Mouse (Mus musculus) left cerebral cortex, adult 9 months (tissue): ENCODE data around the gene Hist2h2aa2.
A peak's percentile ranks its signal among the peaks of the same experiment; 100 is the strongest.
"Not testable (repeated sequence)": the region's sequence is repeated elsewhere in the genome, so short reads cannot be mapped to it uniquely, and the experiment has no call there.

Experiments used
- DNase-seq, 2 experiments: peaks; one replicate each; pipeline ENCODE4 v3.0.0; 2022; ENCODE audit warnings: low spot score in 2 of 2

The Hist2h2aa2 gene

GRCm38 (mm10) chr3:96239949-96240798, at the start of gene Hist2h2aa2:
Gene Hist2h2aa2 (minus strand): TSS chr3:96240276.
- DNase-seq: peak; percentile 89 to 98

DNA sequence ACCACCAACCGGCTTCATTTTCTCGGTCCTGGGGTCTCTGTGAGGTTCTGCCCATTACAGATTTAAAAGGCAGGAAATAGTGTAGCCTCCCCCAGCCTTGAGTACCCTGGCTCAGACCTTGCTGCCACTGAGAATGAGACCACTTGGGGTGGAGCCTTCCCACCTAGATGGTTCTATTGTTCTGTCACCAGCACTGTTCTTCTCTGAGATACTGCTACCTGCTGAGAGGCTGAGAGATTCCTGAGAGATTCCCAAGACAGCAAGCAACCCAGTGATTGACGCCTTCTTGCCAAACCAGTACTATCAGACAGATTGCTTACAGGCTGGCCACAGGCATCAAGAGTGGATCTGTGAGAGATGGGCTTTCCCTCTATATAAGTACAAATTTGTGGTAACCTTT, 49.1 kb upstream of the Hist2h2aa2 start:
- no peak for DNase-seq

GRCm38 (mm10) chr3:96287334-96287733, 47.3 kb upstream of the Hist2h2aa2 start:
- DNase-seq: not testable (repeated sequence)

- peak in 1 of 2 experiments; percentile 60 for DNase-seq
Measured at GRCm38 (mm10) chr3:96284457-96284856, 44.4 kb upstream of the Hist2h2aa2 start.

DNA sequence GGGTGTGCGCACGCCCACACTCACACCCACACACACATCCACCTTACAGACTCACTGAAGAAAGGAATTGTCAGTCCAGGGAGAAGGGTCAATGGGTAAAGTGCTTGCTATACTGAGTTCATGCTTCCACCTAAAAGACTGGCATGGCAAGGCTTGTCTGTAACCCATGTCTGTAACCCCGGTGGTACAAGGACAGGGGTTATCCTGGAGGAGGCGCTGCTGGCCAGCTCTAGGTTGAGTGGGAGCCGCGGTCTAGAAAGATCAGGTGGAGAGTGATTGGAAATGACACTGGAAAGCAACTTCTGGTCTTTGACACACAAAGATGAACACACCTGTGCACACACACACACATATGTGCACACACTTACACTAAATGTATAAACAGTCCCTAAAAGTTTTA, 40.6 kb upstream of the Hist2h2aa2 start:
- no peak for DNase-seq

GRCm38 (mm10) chr3:96277800-96278624, 37.9 kb upstream of the Hist2h2aa2 start:
- DNase-seq: peak; percentile 90 to 93

DNA sequence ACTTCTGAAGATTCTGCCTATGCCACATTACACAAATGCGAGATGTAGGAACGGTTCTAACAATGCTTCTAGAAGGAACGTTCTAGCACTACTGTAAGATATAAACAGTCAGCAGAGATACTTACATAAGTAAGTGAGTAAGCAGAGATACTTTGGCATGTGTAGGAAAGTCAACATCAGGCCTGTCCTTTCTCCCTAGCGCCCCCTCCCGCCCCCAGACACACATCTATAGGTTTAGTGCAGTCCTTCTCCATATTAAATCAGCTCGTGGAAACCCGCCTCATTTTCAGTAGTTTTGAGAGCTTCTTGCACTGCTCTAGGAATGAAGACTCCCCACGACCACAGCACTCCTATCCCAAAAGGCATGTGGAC, 37.3 kb upstream of the Hist2h2aa2 start:
- peak in 1 of 2 experiments; percentile 61 for DNase-seq

GRCm38 (mm10) chr3:96273591-96274465, 33.8 kb upstream of the Hist2h2aa2 start:
- no peak for DNase-seq

- peak; percentile 95 to 97 for DNase-seq
Measured at GRCm38 (mm10) chr3:96269511-96270474, 29.7 kb upstream of the Hist2h2aa2 start, which contains the start of gene Hist2h2bb. Gene Hist2h2bb (plus strand): TSS chr3:96269752.

DNA sequence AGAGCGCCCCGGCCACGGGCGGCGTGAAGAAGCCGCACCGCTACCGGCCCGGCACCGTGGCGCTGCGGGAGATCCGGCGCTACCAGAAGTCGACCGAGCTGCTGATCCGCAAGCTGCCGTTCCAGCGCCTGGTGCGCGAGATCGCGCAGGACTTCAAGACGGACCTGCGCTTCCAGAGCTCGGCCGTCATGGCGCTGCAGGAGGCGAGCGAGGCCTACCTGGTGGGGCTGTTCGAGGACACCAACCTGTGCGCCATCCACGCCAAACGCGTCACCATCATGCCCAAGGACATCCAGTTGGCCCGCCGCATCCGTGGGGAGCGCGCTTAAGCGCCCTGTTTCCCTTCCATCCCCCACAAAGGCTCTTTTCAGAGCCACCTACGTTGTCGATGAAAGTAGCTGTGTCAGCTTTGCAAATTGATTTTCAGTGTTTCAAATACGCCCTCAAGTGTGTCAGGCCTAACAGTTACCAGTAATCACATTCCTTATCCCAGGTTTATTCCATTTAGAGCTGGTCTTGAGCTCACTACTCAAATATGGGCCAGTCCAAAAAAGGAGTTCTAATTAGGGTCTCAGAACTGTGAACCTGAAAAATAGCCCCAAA, 28.8 kb upstream of the Hist2h2aa2 start:
- DNase-seq: peak in 1 of 2 experiments; percentile 42

GRCm38 (mm10) chr3:96268051-96268775, 28.1 kb upstream of the Hist2h2aa2 start, which contains the start of gene Hist2h3b:
Gene Hist2h3b (plus strand): TSS chr3:96268654.
- DNase-seq: peak in 1 of 2 experiments; percentile 85

DNA sequence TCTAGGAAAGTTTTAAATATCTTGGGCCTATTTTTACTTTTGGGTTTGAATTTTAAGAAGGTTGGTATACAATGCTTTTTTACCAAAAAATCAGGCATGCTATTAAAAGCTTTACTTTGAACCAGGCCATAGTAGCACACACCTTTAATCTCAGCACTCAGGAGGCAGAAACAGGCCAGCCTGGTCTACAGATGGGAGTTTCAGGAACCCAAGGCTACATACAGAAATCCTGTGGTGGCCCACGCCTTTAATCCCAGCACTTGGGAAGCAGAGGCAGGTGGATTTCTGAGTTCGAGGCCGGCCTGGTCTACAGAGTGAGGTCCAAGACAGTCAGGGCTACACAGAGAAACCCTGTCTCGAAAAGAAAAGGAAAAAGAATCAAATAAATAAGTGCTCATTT, 27.5 kb upstream of the Hist2h2aa2 start:
- no peak for DNase-seq

GRCm38 (mm10) chr3:96266132-96266710, 26.1 kb upstream of the Hist2h2aa2 start:
- DNase-seq: no peak

DNA sequence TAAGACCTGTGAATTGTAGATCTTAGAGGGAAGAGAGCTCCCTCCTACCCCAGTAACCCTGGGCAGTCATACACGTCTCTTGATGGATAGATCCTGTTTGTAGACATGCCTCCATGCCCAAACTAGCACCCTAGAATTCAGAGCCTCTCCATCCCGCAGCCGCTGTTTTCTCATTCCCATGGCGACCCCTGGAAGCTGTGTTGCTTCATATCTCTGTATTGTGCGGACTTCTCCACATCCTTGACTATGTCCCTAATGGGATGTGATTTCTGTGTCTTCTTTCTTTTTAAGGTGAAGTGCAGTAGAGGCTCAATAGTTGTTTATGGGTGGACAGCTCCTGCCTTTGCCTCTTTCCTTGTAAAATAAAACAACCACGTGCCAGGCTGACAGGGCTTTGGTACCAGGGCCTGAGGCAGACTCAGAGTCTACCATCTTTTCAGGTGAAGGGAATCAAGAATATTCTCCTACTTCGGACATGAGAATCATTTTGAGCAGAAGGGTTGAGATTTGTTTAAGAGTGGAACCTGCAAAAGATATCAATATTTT, 24.4 kb upstream of the Hist2h2aa2 start:
- DNase-seq: no peak

DNA sequence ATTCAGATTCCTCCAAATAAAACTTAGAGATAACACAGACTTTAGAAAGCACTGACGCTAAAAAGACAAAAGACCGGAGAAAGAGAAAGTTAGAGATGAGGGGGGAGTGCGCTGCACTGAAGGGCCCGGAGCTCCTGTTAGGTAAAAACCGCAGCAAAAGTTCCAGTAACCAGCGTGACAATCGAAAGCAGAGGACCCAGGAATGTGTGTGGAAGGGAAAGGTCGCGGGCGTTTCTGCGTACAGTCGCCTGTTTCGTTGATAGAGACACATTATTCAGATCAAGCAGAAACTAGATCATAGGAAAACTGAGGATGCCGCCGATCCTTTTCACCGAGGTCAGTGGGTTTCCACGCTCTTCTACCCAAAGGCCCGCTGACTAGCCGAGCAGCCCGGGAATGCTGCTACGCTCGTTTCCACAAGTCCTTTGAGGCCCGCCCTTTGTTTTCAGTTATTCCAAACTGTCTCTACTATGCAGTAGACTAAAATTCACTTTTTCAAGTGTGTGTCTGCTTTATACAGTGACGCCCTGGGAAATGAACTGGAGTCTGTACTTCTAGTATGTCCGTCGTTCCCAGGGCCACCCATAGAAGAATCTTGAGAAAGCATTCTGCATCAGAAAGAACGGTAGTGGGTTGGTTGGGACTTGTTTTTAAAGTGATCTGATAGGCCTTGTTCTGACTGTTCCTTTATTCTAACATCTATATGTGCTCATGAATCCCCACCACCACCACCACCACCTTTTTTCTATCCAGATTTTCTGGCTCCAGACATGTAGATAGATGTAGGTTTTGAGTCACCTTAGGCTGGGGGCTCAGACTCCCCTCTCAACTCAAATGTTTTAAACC, 23.7 kb upstream of the Hist2h2aa2 start:
- no peak for DNase-seq

- peak; percentile 96 to 99 for DNase-seq
Measured at GRCm38 (mm10) chr3:96262979-96263550, 23.0 kb upstream of the Hist2h2aa2 start, which contains the start of gene Hist2h4. Gene Hist2h4 (minus strand): TSS chr3:96263311.
